Mouse (Mus musculus) hindbrain, embryonic 14.5 days (tissue): ENCODE measurements around the gene Tmem150a. TPM values are rescaled to one million over a fixed set of nuclear protein-coding genes. Genes with fewer than 3 reads are reported as not detected.

Experiments used
- ATAC-seq: fragments of 200-750 bp; cut with Nextera tagmentation; 2 replicates; pipeline ENCODE4 v1.8.0; 2017; ENCODE audit warnings: moderate number of reproducible peaks, mild to moderate bottlenecking, moderate TSS enrichment, moderate library complexity; ENCODE audit not compliant: low FRiP score
- DNase-seq: peaks from one replicate; pipeline ENCODE4 v3.0.0-alpha.2; 2015; ENCODE audit warnings: low spot score
- H3K27ac ChIP-seq: fragments of 300-500 bp; sonication (generic); 2 replicates; pipeline ENCODE4 v1.5.1; 2014; ENCODE audit warnings: mild to moderate bottlenecking, moderate library complexity
- H3K27me3 ChIP-seq: fragments of 300-500 bp; sonication (generic); 2 replicates; pipeline ENCODE4 v1.6.1; 2014; ENCODE audit warnings: mild to moderate bottlenecking, low read length, mixed read lengths; ENCODE audit not compliant: control insufficient read depth, insufficient read depth
- H3K36me3 ChIP-seq: fragments of 300-500 bp; sonication (generic); replicated peaks from 2 replicates; pipeline ENCODE4 v1.6.1; 2014; ENCODE audit not compliant: control insufficient read depth, insufficient read depth
- H3K4me1 ChIP-seq: fragments of 300-500 bp; sonication (generic); replicated peaks from 2 replicates; pipeline ENCODE4 v1.6.1; 2014; ENCODE audit warnings: antibody characterized with exemption, low read length, mixed read lengths; ENCODE audit not compliant: control insufficient read depth, insufficient read depth
- H3K4me2 ChIP-seq: fragments of 300-500 bp; sonication (generic); replicated peaks from 2 replicates; pipeline ENCODE4 v1.6.1; 2014; ENCODE audit warnings: mild to moderate bottlenecking, moderate library complexity
- H3K4me3 ChIP-seq: fragments of 300-500 bp; sonication (generic); replicated peaks from 2 replicates; pipeline ENCODE4 v1.5.1; 2014; ENCODE audit warnings: mild to moderate bottlenecking, low read length
- H3K9ac ChIP-seq: fragments of 300-500 bp; sonication (generic); 2 replicates; pipeline ENCODE4 v1.6.1; 2014
- H3K9me3 ChIP-seq: fragments of 300-500 bp; sonication (generic); 2 replicates; pipeline ENCODE4 v1.6.1; 2016; ENCODE audit warnings: low read length; ENCODE audit not compliant: control insufficient read depth
- WGBS: fragments of 180-500 bp; shearing (Covaris S2); extraction: QIAGEN DNeasy Blood & Tissue Kit; methylation state at CpG from one replicate; pipeline ENCODE4 v1.1.7; 2014; 5-methylcytosine and 5-hydroxymethylcytosine counted together
- polyA plus RNA-seq: library from polyadenylated mRNA; unstranded; fragments of >200 nt; fragmentation: Nextera tagmentation; extraction: Ambion mirVana; gene quantifications from 2 replicates; pipeline ENCODE4 v1.2.1, GENCODE M21; 2014

Gene Tmem150a
- polyA plus RNA-seq, 1 experiment from 2014 or later, result 26.8 TPM

DNA sequence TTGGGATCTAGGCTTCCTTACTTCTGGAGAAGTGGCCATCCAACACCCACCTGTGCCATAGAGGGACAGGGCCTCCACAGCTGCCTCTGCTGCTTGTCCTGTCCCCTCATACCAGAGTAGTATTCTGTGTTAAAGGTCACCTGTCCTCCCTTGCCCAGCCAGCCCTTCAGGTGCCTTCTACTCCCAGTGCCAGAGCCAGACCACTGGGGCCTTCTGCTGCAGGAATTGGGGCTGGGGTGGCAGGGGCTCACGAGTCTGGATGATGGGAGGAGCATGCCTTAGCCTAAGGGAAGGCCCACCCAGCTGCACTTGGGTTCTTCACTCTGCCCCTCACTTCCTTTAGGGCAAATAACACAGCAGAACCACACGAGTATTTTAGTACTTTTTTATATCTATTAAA lies 4.1 kb downstream of the Tmem150a start:
- ATAC-seq (no peak), DNase-seq (no peak)
- H3K9me3 ChIP-seq, result no peaks in the 10 kb centered on the region
- H3K27me3 ChIP-seq, result no peaks in the 10 kb centered on the region
- no peak overlapping the region for H3K4me2 ChIP-seq
- WGBS, result 84% methylated on average over 2 of the region's 2 CpGs
- H3K9ac ChIP-seq, result no peak overlapping the region
- peaks cover 16% of the 10 kb centered on the region for H3K4me1 ChIP-seq
- H3K4me3 ChIP-seq, result no peak overlapping the region
- H3K27ac ChIP-seq, result no peak overlapping the region
- peaks cover 37% of the 10 kb centered on the region for H3K36me3 ChIP-seq

DNA sequence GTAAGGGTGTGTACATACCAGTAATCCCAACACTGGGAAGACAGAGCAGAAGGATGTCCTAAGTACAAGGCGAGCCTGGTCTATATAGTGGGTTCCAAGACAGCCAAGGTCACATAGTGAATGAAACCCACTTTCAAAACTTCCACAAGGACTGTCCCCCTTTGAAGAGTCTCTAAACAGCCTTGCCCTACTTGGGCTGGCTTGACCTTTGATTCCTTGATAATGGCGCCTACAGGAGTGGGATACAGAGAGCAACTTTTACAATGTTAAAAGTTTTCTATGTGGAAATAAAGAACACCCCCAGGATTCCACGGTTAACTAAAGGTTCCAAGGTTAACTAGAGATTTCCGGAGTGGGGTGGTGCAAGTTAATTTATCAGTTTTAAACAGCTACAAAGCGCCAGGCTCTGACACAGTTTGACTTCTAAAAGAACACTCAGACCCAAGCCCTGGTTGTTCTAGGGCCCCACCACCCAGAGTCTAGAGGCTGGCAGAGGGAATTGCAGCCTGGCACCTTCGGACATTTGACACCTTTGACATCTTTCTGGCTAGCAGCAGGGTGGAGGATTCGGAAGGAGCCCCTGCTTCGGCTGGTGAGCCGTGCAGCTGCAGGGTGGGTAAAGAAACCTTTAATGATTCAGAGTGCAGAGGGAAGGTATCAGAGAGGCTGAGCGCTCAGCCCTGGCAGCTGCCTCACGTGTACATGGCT lies 4.8 kb downstream of the Tmem150a start:
- Histone ChIP-seq H3K27me3 (no peaks in the 10 kb centered on the region), H3K36me3 (peaks cover 37% of the 10 kb centered on the region), H3K4me2 (no peak overlapping the region), H3K4me3 (no peak overlapping the region), H3K9ac (no peak overlapping the region), H3K9me3 (no peaks in the 10 kb centered on the region), H3K4me1 (peaks cover 9% of the 10 kb centered on the region), H3K27ac (no peak overlapping the region)
- ATAC-seq (no peak), DNase-seq (no peak)
- 83% methylated on average over 11 of the region's 11 CpGs for WGBS

DNA sequence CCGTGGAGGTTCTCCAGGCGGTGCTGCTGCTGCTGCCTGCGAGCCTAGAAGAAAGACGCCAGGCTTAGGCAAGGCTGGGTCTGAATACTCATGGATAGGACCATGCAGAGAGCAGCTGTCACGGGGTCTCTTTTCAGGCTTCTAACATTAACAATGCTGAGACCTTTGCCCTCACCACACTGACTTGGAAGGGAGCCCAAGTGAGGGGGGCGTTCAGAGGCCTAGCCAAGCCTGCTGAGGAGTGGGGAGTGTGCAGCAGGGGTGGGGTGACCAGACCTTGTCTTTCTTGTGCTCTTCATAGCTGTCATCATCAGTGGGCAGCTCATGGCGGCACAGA lies 5.3 kb downstream of the Tmem150a start:
- 58% methylated on average over 7 of the region's 7 CpGs for WGBS
- Histone ChIP-seq H3K4me1 (peaks cover 8% of the 10 kb centered on the region), H3K36me3 (peaks cover 37% of the 10 kb centered on the region), H3K4me2 (no peak overlapping the region), H3K9me3 (no peaks in the 10 kb centered on the region), H3K4me3 (no peak overlapping the region), H3K27me3 (no peaks in the 10 kb centered on the region), H3K27ac (no peak overlapping the region), H3K9ac (no peak overlapping the region)
- ATAC-seq (no peak), DNase-seq (no peak)

DNA sequence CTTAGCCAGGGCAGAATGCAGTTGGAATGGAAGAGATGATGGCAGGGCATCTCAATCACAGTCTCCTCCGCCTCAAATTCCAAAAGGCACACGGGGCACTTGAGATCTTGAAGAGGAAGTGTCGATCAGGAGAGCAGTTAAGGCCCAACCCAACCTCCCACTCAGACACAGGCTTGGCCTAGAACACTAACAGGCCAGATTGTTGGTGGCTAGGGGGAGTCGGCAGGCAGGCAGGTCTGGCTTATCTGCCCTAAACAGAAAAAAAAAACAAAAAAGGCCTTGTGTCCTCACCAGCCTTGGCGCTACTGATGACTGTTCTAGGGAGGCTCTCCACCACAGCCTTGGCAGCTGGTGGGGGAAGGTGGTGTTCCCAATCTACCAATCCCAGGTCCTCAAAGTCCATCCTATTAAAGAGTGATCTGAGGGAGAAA lies 5.9 kb downstream of the Tmem150a start:
- Histone ChIP-seq H3K4me2 (peak overlapping the region; percentile 79), H3K27ac (no peak overlapping the region), H3K36me3 (peaks cover 37% of the 10 kb centered on the region), H3K27me3 (no peaks in the 10 kb centered on the region), H3K9me3 (no peaks in the 10 kb centered on the region), H3K9ac (peak overlapping the region; percentile 84; the same call in 1 of the 2 replicates), H3K4me1 (peaks cover 8% of the 10 kb centered on the region), H3K4me3 (peak overlapping the region; percentile 80)
- 86% methylated on average over 5 of the region's 5 CpGs for WGBS
- DNase-seq, result no peak
- no peak for ATAC-seq

DNA sequence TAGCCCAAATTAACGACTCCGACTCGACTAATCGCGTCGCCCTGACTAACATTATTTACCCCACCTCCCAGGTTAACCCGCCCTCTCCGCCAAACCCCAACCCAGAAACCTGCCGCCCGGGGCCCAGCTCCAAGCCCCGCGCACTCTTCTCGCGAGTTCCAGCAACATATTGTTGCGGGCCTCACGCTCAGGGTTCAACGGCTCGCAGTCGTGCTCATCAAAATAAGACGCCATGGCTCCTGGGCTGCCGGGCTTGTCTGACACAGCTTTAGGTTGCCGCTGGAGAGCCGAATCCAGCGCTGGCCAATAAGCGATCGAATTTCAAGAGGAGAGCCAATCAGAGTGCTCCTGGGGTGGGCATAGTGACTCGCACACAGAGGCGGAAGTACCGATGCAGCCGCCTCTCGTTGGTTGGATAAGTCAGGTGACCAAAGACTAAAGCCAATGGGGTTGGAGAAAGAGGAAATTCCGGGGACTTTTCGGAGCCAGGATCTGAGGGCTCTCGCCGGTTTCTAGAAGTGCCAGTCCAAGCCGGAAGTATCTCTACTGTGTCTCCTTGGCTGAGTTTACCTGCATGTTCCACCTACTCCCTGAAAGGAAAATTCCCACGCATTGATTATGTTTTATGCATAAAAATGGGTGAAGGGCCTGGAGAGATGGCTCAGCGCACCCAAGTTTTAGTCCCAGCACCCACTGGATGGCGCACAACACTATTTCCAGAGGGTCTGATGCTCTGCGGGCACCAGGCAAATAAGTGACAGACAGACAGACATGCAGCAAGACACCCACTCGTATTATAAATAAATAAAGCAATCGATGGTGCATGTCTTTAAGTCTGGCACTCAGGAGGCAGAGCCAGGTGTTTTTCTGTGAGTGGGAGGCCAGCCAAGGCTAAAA lies 7.1 kb downstream of the Tmem150a start:
- peak; percentile 97 for DNase-seq
- no peaks in the 10 kb centered on the region for H3K9me3 ChIP-seq
- H3K9ac ChIP-seq, result peak overlapping the region; percentile 84
- peak overlapping the region; percentile 80 for H3K4me3 ChIP-seq
- H3K36me3 ChIP-seq, result peaks cover 32% of the 10 kb centered on the region
- no peaks in the 10 kb centered on the region for H3K27me3 ChIP-seq
- ATAC-seq, result peak; percentile 99
- H3K27ac ChIP-seq, result peak overlapping the region; percentile 80
- under 1% methylated on average over 42 of the region's 42 CpGs for WGBS
- H3K4me2 ChIP-seq, result peak overlapping the region; percentile 80
- peaks cover 8% of the 10 kb centered on the region for H3K4me1 ChIP-seq

DNA sequence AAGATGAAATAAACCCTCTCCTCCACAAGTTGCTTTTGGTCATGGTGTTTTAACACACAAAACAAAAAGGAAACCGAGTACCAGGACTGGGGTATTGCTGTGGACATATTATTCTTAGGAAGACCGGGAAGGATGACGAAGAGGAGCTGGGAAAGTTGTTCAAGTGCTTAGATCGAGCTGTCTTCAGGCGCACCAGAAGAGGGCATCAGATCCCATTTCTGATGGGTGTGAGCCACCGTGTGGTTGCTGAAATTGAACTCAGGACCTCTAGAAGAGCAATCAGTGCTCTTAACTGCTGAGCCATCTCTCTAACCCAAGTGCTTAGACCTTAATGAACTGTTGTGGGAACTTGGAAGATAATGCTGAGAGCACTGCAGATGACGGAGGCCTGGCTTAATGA lies 8.8 kb downstream of the Tmem150a start:
- Histone ChIP-seq H3K4me1 (peaks cover 8% of the 10 kb centered on the region), H3K9ac (no peak overlapping the region), H3K27me3 (no peaks in the 10 kb centered on the region), H3K9me3 (no peaks in the 10 kb centered on the region), H3K4me2 (no peak overlapping the region), H3K36me3 (peaks cover 17% of the 10 kb centered on the region), H3K27ac (no peak overlapping the region), H3K4me3 (no peak overlapping the region)
- 46% methylated on average over 7 of the region's 7 CpGs for WGBS
- DNase-seq, result no peak
- no peak for ATAC-seq

DNA sequence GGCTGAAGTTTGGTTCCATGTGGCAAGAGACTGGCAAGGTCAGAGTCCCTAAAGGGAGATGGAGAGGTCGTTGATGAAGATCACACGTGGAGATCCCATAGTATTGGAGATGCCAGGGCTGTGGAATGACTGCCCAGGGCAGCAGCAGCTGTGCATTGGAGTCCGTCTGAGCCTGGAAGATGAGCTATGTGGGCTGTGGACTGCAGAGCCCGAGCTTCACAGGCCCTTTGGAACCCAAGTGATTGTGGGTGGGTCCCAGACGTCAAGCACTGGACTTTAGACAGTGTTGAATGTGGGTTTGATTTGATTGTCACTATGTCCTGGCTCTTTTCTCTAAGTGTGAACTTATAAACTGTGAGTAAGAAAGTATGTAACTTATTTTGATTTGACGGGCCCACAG lies 9.7 kb downstream of the Tmem150a start:
- DNase-seq, result no peak
- H3K27ac ChIP-seq, result no peak overlapping the region
- peaks cover 8% of the 10 kb centered on the region for H3K4me1 ChIP-seq
- no peak overlapping the region for H3K9ac ChIP-seq
- H3K36me3 ChIP-seq, result peaks cover 7% of the 10 kb centered on the region
- no peak overlapping the region for H3K4me3 ChIP-seq
- H3K27me3 ChIP-seq, result no peaks in the 10 kb centered on the region
- 75% methylated on average over 6 of the region's 6 CpGs for WGBS
- H3K4me2 ChIP-seq, result no peak overlapping the region
- ATAC-seq, result no peak
- H3K9me3 ChIP-seq, result no peaks in the 10 kb centered on the region

DNA sequence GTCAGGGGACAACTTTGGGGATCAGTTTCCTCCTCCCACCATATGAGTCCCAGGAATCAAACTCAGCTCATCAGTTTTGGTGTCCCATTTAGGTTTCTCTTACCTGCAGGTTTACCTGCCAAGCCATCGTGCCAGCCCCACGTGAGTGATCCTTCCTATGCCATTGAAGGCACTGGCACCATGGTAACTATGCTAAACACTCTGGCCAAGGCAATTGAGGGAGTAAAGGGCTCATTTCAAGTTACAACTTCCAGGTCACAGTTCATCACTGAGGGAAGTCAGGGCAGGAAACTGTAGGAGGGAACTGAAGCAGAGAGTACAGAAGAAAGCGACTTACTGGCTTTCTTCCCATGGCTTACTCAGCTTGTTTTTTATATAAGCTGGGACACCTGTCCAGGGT lies 11.1 kb downstream of the Tmem150a start:
- DNase-seq, result no peak
- H3K4me3 ChIP-seq, result no peak overlapping the region
- no peak overlapping the region for H3K27ac ChIP-seq
- H3K27me3 ChIP-seq, result no peaks in the 10 kb centered on the region
- no peaks in the 10 kb centered on the region for H3K9me3 ChIP-seq
- WGBS, result 66% methylated on average over 3 of the region's 3 CpGs
- H3K4me2 ChIP-seq, result no peak overlapping the region
- no peaks in the 10 kb centered on the region for H3K36me3 ChIP-seq
- H3K4me1 ChIP-seq, result peaks cover 5% of the 10 kb centered on the region
- no peak overlapping the region for H3K9ac ChIP-seq
- no peak for ATAC-seq

DNA sequence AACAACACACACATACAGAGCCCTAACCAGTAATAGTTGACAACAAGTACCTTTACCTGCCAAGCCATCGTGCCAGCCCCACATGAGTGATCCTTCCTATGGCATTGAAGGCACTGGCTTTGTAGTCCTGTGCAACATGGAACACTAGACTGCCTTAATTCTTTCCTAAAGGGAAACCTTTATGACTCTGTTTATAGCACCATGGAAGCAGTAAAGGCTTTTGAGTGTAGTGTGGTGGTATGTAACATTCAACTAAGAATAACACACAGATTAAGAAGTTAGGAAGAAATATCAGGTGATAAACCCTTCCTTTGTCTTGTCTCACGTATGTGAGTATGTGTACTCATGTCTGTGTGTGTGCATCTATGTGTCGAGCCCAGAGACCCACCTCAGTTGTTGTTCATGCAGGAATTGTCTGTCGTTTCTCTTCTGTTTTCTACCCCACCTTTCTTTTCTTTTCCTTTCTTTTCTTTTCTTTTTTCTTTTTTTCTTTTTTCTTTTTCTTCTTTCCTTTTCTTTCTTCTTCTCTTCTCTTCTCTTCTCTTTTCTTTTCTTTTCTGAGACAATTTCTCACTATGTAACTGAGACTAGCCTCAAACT lies 11.7 kb downstream of the Tmem150a start, which contains the start of gene Rnf181:
Rnf181 (minus strand) TSS at position 113 of the 600 bp plus-strand sequence.
- no peak within 1 kb of the TSS for H3K9ac ChIP-seq
- 80% methylated on average over 4 of the region's 4 CpGs for WGBS

More for the DNA sequence above, 11.7 kb downstream of the Tmem150a start, which contains the start of gene Rnf181:
- Histone ChIP-seq H3K4me3 (no peak within 1 kb of the TSS), H3K36me3 (no peaks in the 10 kb centered on the region), H3K27ac (no peak within 1 kb of the TSS), H3K4me1 (no peaks in the 10 kb centered on the region), H3K4me2 (no peak within 1 kb of the TSS), H3K9me3 (no peaks in the 10 kb centered on the region), H3K27me3 (no peaks in the 10 kb centered on the region)
- DNase-seq (no peak), ATAC-seq (no peak)
